Mouse (Mus musculus): Measurements from ENCODE around the gene Clec4g. TPM values are rescaled to one million over a fixed set of nuclear protein-coding genes. Genes with fewer than 3 reads are reported as not detected.
"Not testable (repeated sequence)": the region's sequence is repeated elsewhere in the genome, so short reads cannot be mapped to it uniquely, and the experiment has no call there.

Clec4g gene
- polyA plus RNA-seq (2015; fragmentation: Nextera tagmentation; extraction: Ambion mirVana), result 29.3 and 30.2 TPM in 2 replicates

DNA sequence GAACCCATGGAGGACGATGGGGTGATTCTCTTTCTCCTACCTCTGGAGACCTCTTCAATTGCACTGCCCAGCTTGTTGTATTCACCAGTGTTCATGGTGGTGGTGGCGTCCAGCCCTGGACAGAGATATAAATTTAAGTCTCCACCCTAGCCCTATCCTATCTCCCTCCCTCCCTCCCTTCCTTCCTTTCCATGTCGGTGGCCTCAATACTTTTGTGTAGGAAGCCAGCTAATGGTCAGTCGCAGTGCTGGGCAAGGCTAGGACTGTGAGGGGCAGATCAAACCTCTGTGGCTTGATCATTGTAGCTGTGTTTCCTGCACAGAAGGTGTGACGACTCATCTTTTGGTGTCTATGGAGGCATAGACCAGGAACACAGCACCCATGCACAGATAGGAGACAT is at the start of gene Clec4g:
TSS of gene Clec4g (minus strand) at position 101 of the 400 bp plus-strand sequence.
- WGBS (ENCODE audit: insufficient replicate concordance), result 54% methylated on average over 5 of the region's 5 CpGs
- Histone ChIP-seq H3K27me3 (ENCODE audit: insufficient read depth, low read length) (no peaks in the 10 kb centered on the region), H3K4me2 (ENCODE audit: low read depth, low read length) (no peak within 1 kb of the TSS), H3K4me1 (ENCODE audit: insufficient read depth) (no peaks in the 10 kb centered on the region), H3K9ac (replicated peaks) (no peak within 1 kb of the TSS), H3K27ac (ENCODE audit: low read depth) (no peak within 1 kb of the TSS; the same call in 1 of the 2 replicates), H3K36me3 (replicated peaks; ENCODE audit: insufficient read depth, low read length) (no peaks in the 10 kb centered on the region), H3K9me3 (ENCODE audit: low read length) (no peaks in the 10 kb centered on the region), H3K4me3 (ENCODE audit: low read depth, low read length) (no peak within 1 kb of the TSS)
- ATAC-seq, result no peak
- no peak for DNase-seq
- no peak for TF ChIP-seq EP300 (IDR thresholded peaks at IDR 0.05; ENCODE audit: low read depth)
- no peak for TF ChIP-seq CTCF (IDR thresholded peaks at IDR 0.05; ENCODE audit: low read depth)

DNA sequence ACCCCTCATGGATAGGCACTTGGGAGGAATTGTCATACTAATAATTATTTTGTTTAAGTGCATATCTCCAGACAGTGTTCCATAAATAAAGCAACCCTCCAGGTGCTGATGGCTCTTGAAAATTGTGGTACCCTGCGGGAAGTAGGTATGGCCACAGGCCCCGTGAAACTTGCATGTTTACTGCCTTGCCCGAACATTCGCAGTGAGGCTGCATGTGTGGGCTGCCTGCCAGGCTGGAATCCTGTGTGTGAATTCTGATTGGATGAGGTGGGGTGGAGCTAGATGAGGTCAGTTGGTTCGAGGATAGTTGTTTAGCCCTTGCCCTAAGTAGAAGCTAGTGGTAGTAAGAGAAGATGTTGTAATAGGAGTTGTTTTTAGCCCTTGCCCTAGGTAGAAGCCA is 48.2 kb upstream of the Clec4g start:
- H3K9me3 ChIP-seq (ENCODE audit: low read length); H3K4me3 ChIP-seq (ENCODE audit: low read depth, low read length); H3K27ac ChIP-seq (ENCODE audit: low read depth); ATAC-seq; H3K36me3 ChIP-seq (replicated peaks; ENCODE audit: insufficient read depth, low read length); H3K4me2 ChIP-seq (ENCODE audit: low read depth, low read length); DNase-seq; H3K27me3 ChIP-seq (ENCODE audit: insufficient read depth, low read length); H3K9ac ChIP-seq (replicated peaks); H3K4me1 ChIP-seq (ENCODE audit: insufficient read depth): not testable (repeated sequence)
- WGBS (ENCODE audit: insufficient replicate concordance), result 74% methylated on average over 5 of the region's 5 CpGs

DNA sequence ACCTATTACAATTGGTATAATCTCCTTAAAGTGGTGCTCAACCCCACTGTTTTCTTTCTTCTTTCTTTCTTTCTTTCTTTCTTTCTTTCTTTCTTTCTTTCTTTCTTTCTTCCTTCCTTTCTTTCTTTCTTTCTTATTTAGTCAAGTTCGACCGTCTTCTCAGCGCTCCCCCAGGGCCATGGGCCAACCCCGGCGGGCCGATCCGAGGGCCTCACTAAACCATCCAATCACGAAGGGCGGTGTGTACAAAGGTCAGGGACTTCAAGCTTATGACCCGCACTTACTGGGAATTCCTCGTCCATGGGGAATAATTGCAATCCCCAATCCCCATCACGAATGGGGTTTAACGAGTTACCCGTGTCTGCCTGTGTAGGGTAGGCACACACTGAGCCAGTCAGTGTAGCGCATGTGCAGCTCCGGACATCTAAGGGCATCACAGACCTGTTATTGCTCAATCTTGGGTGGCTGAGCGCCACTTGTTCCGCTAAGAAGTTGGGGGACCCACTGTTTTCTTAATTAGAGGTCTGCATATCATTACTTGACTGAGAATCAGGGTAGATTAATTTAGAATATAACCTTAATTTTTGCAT is 33.9 kb upstream of the Clec4g start:
- ATAC-seq (peak; percentile 100), DNase-seq (peak; percentile 100)
- WGBS (ENCODE audit: insufficient replicate concordance), result 62% methylated on average over 18 of the region's 18 CpGs
- H3K27ac ChIP-seq (ENCODE audit: low read depth), result no peak overlapping the region
- no peaks in the 10 kb centered on the region for H3K36me3 ChIP-seq (replicated peaks; ENCODE audit: insufficient read depth, low read length)
- TF ChIP-seq CTCF (IDR thresholded peaks at IDR 0.05; ENCODE audit: low read depth), result no peak
- TF ChIP-seq EP300 (IDR thresholded peaks at IDR 0.05; ENCODE audit: low read depth), result no peak
- H3K27me3 ChIP-seq (ENCODE audit: insufficient read depth, low read length), result no peaks in the 10 kb centered on the region
- H3K4me2 ChIP-seq (ENCODE audit: low read depth, low read length), result no peak overlapping the region
- H3K9me3 ChIP-seq (ENCODE audit: low read length), result no peaks in the 10 kb centered on the region
- no peak overlapping the region for H3K9ac ChIP-seq (replicated peaks)
- H3K4me3 ChIP-seq (ENCODE audit: low read depth, low read length), result no peak overlapping the region
- H3K4me1 ChIP-seq (ENCODE audit: insufficient read depth), result no peaks in the 10 kb centered on the region

DNA sequence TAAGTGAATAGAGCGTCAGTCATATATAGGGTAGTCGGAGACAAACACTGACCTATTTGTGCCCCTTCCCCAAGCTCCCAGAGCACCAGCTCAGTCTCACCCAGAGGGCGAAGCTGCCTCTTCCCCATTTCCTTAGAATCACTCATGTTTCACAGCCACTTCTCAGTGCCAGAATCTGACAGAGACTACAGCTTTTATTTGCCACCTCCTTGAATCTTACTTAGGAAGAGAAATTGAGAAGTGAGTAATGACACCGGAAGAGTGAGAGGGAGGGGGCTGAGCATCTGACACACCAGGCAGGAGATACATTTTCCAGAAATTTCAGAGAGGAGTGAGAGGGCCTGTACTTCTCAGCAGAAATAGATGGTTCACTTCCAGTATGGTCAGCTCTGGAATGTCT is 28.3 kb upstream of the Clec4g start, which contains the start of gene Cd209a:
TSS of gene Cd209a (minus strand) at position 224 of the 400 bp plus-strand sequence.
- Histone ChIP-seq H3K27me3 (ENCODE audit: insufficient read depth, low read length) (no peaks in the 10 kb centered on the region), H3K4me2 (ENCODE audit: low read depth, low read length) (no peak within 1 kb of the TSS), H3K4me3 (ENCODE audit: low read depth, low read length) (no peak within 1 kb of the TSS), H3K27ac (ENCODE audit: low read depth) (no peak within 1 kb of the TSS), H3K9ac (replicated peaks) (no peak within 1 kb of the TSS), H3K9me3 (ENCODE audit: low read length) (no peaks in the 10 kb centered on the region), H3K36me3 (replicated peaks; ENCODE audit: insufficient read depth, low read length) (no peaks in the 10 kb centered on the region), H3K4me1 (ENCODE audit: insufficient read depth) (no peaks in the 10 kb centered on the region)
- WGBS (ENCODE audit: insufficient replicate concordance), result 70% methylated on average over 4 of the region's 4 CpGs
- ATAC-seq (no peak), DNase-seq (no peak)
- TF ChIP-seq EP300 (IDR thresholded peaks at IDR 0.05; ENCODE audit: low read depth) (no peak), CTCF (IDR thresholded peaks at IDR 0.05; ENCODE audit: low read depth) (no peak)

DNA sequence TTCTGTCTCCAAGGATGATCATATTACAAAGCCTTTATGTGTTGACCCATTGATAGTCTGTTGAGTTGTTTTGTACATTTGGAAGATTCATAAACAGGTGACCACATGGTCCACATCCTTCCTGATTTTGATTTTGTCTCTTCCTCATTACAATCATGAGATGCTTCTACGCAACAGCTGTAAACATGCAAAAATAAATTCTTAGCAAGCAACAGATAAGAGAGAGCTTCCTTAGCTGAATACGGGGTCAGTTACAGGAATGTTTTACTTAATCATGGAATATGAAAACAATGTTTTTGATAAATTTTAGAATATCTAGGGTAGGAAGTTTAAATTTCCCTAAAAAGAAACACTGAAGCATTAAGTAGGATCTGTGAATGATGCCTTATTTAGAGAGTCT is 16.5 kb upstream of the Clec4g start:
- Histone ChIP-seq H3K36me3 (replicated peaks; ENCODE audit: insufficient read depth, low read length) (no peaks in the 10 kb centered on the region), H3K4me1 (ENCODE audit: insufficient read depth) (no peaks in the 10 kb centered on the region), H3K27me3 (ENCODE audit: insufficient read depth, low read length) (no peaks in the 10 kb centered on the region), H3K27ac (ENCODE audit: low read depth) (no peak overlapping the region), H3K9me3 (ENCODE audit: low read length) (no peaks in the 10 kb centered on the region), H3K4me3 (ENCODE audit: low read depth, low read length) (no peak overlapping the region), H3K9ac (replicated peaks) (no peak overlapping the region), H3K4me2 (ENCODE audit: low read depth, low read length) (no peak overlapping the region)
- TF ChIP-seq CTCF (IDR thresholded peaks at IDR 0.05; ENCODE audit: low read depth), result no peak
- TF ChIP-seq EP300 (IDR thresholded peaks at IDR 0.05; ENCODE audit: low read depth), result peak; percentile 81
- WGBS (ENCODE audit: insufficient replicate concordance), result 61% methylated on average over 2 of the region's 2 CpGs
- ATAC-seq (peak; percentile 36; the same call in 1 of the 2 replicates), DNase-seq (no peak)

DNA sequence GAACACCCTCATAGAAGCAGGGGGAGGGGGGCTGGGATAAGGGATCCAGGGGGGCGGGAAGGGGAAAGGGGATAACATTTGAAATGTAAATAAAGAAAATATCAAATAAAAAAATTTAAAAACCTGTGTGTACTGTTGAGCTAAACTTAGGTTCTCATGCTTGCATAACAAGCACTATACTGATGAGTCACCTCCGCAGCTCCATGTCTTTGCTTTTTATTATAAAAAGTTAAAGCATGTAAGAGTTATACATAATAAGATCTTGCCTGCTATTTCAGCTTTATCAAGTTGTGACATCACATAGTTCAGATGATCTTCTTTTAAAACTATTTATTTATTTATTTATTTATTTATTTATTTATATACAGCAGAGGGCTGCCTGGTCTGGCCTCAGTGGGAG is 15.1 kb upstream of the Clec4g start:
- no peak overlapping the region for H3K27ac ChIP-seq (ENCODE audit: low read depth)
- ATAC-seq (no peak), DNase-seq (no peak)
- TF ChIP-seq CTCF (IDR thresholded peaks at IDR 0.05; ENCODE audit: low read depth), result no peak
- TF ChIP-seq EP300 (IDR thresholded peaks at IDR 0.05; ENCODE audit: low read depth), result no peak
- H3K4me3 ChIP-seq (ENCODE audit: low read depth, low read length), result no peak overlapping the region
- no peak overlapping the region for H3K4me2 ChIP-seq (ENCODE audit: low read depth, low read length)
- no peaks in the 10 kb centered on the region for H3K4me1 ChIP-seq (ENCODE audit: insufficient read depth)
- no peaks in the 10 kb centered on the region for H3K27me3 ChIP-seq (ENCODE audit: insufficient read depth, low read length)
- H3K36me3 ChIP-seq (replicated peaks; ENCODE audit: insufficient read depth, low read length), result no peaks in the 10 kb centered on the region
- no peak overlapping the region for H3K9ac ChIP-seq (replicated peaks)
- 82% methylated on average over 2 of the region's 2 CpGs for WGBS (ENCODE audit: insufficient replicate concordance)
- H3K9me3 ChIP-seq (ENCODE audit: low read length), result no peaks in the 10 kb centered on the region

Data from liver, postnatal 0 days (tissue).